Mouse (Mus musculus) heart, adult 2 months (tissue): ENCODE measurements around the gene Urm1. TPM values are rescaled to one million over a fixed set of nuclear protein-coding genes. Genes with fewer than 3 reads are reported as not detected.

Experiments used
- DNase-seq, 2 experiments: peaks; one replicate each; pipeline ENCODE4 v3.0.0; 2021
- H3K27ac ChIP-seq: fragments of 200-600 bp; 2 replicates; pipeline ENCODE4 v1.8.1; 2022
- H3K27me3 ChIP-seq: fragments of 200-500 bp; 2 replicates; pipeline ENCODE4 v1.6.1; 2012; ENCODE audit warnings: mild to moderate bottlenecking, low read length, inconsistent platforms, mixed read lengths; ENCODE audit not compliant: control insufficient read depth, insufficient read depth
- H3K36me3 ChIP-seq: fragments of 200-500 bp; 2 replicates; pipeline ENCODE4 v1.6.1; 2012; ENCODE audit warnings: low read length, inconsistent platforms; ENCODE audit not compliant: control insufficient read depth, insufficient read depth
- H3K4me1 ChIP-seq: fragments of 200-500 bp; 2 replicates; pipeline ENCODE4 v1.6.1; 2011; ENCODE audit warnings: low read length; ENCODE audit not compliant: control insufficient read depth, insufficient read depth
- H3K4me3 ChIP-seq: fragments of 200-600 bp; 2 replicates; pipeline ENCODE4 v1.8.1; 2022
- H3K79me2 ChIP-seq: fragments of 200-500 bp; replicated peaks from 2 replicates; pipeline ENCODE4 v1.6.1; 2012; ENCODE audit warnings: mild to moderate bottlenecking, inconsistent platforms, low read length, moderate library complexity, mixed read lengths; ENCODE audit not compliant: control insufficient read depth, insufficient read depth
- H3K9ac ChIP-seq: fragments of 200-500 bp; 2 replicates; pipeline ENCODE4 v1.6.1; 2012; ENCODE audit warnings: low read depth, mild to moderate bottlenecking, control low read depth, inconsistent platforms, low read length, mixed read lengths
- CTCF ChIP-seq: fragments of 200-600 bp; IDR thresholded peaks from 2 replicates; pipeline ENCODE4 v1.8.1; 2022; ENCODE audit warnings: antibody characterized with exemption, mild to moderate bottlenecking, moderate library complexity
- EP300 ChIP-seq: fragments of 200-500 bp; IDR thresholded peaks from 2 replicates; pipeline ENCODE4 v1.6.1; 2011; ENCODE audit warnings: low read depth, low read length, control low read depth; ENCODE audit not compliant: insufficient read depth
- POLR2A ChIP-seq: fragments of 200-500 bp; IDR thresholded peaks from 2 replicates; pipeline ENCODE4 v1.6.1; 2011; ENCODE audit warnings: mild to moderate bottlenecking, low read depth, low read length, control low read depth; ENCODE audit not compliant: insufficient read depth
- WGBS: fragments of 180-500 bp; shearing (Covaris S2); methylation state at CpG from one replicate; pipeline ENCODE4 v1.1.7; 2018; 5-methylcytosine and 5-hydroxymethylcytosine counted together
- intact Hi-C: fragments of 180-260 bp; cut with DNase I; formaldehyde crosslinking; loops from one replicate; pipeline ENCODE4 v1.15.1; 2025
- polyA plus RNA-seq: library from polyadenylated mRNA; depleted of rRNA; stranded (reverse); fragments of >200 nt; gene quantifications from 2 replicates; pipeline ENCODE4 v1.2.3, GENCODE M21; 2012
- total RNA-seq, 2 experiments: library from RNA; stranded (reverse); gene quantifications; 2 replicates each; pipeline ENCODE4 v1.2.3; 2021

Urm1 gene
- total and polyA plus RNA-seq, 3 experiments: 30.5 to 34.4 (median 31.7) TPM

DNA sequence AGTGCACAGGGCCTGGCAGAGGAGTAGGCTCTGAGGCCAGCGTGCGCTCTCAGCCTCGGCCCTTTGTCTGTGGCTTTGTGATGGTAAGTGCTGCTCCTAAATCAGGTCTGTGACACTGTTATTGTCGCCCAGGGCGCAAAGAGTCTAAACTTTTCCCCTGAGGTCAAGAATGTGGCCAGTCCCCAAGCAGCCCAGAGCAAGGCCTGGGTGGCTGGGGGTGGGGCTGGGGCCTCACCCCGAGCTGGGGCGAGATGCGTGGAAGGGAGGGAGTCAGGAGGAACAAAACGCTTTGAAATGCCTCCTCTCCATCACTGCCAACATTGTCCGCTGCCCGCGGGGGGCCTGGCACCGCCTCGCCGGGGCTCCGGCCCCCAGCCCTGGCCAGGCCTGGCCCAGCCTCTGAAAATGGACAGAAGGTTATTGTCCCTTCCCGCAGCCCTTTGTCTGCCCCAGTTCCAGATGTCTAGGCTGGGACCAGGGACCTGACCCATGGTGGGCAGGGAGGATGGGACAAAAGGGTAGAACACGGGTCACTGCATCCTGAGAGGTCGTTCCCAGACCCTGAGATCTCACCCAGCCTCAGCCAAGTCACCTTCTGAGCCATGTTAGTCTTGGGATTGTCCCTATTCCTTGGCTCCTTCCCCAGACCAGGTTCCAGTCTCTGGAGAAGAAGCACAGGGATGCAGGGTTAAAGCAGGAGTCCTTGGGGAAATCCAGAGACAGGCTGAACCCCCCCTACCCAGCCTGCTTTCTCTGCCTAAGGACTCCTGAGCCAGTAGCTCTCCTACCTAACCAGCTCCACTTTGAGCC is 36.8 kb downstream of the Urm1 start:
- Histone ChIP-seq H3K9ac (no peak overlapping the region), H3K4me3 (no peak overlapping the region), H3K27ac (no peak overlapping the region), H3K4me1 (no peaks in the 10 kb centered on the region), H3K36me3 (no peaks in the 10 kb centered on the region), H3K27me3 (no peaks in the 10 kb centered on the region), H3K79me2 (no peaks in the 10 kb centered on the region)
- WGBS: 52% methylated on average over 19 of the region's 19 CpGs
- intact Hi-C loops: no loop called here
- no peak for DNase-seq
- TF ChIP-seq CTCF: no peak
- TF ChIP-seq POLR2A: no peak
- TF ChIP-seq EP300: no peak

DNA sequence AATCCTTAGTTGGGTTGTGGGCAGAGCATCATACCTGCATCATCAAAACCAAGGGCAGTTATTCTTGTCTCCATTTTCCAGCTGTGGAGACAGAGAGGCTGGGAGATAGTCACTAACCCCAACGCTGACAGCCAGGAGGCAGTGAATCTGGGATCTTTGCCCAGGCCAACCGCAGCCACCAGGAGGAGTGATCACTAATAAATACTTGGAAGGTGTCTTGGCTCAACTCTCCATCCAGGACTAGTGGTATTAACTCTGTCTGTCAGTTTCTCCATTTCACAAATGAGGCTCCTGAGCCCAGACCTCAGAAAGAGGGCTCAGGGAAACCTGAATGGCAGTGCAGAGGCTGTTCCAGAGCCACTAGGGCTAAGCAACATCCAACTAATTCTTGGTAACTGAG is 37.5 kb downstream of the Urm1 start:
- H3K27ac ChIP-seq: no peak overlapping the region
- H3K27me3 ChIP-seq: no peaks in the 10 kb centered on the region
- no peak overlapping the region for H3K9ac ChIP-seq
- no peak for TF ChIP-seq POLR2A
- no peak for TF ChIP-seq CTCF
- TF ChIP-seq EP300: no peak
- DNase-seq: no peak
- H3K4me3 ChIP-seq: no peak overlapping the region
- H3K36me3 ChIP-seq: no peaks in the 10 kb centered on the region
- 11% methylated on average over 2 of the region's 2 CpGs for WGBS
- H3K4me1 ChIP-seq: no peaks in the 10 kb centered on the region
- H3K79me2 ChIP-seq: no peaks in the 10 kb centered on the region
- intact Hi-C loops: no loop called here

GRCm38 (mm10) chr2:29857967-29858366 is 38.1 kb downstream of the Urm1 start:
- no peaks in the 10 kb centered on the region for H3K79me2 ChIP-seq
- no peaks in the 10 kb centered on the region for H3K4me1 ChIP-seq
- DNase-seq: no peak
- intact Hi-C loops: loop anchor here (2.0 kb wide), 1 partner anchor 41 kb away; no protein-coding TSS in a partner anchor
- no peak overlapping the region for H3K27ac ChIP-seq
- no peak overlapping the region for H3K4me3 ChIP-seq
- TF ChIP-seq POLR2A (no peak), CTCF (no peak), EP300 (no peak)
- WGBS: 61% methylated on average over 5 of the region's 5 CpGs
- no peak overlapping the region for H3K9ac ChIP-seq
- no peaks in the 10 kb centered on the region for H3K27me3 ChIP-seq
- no peaks in the 10 kb centered on the region for H3K36me3 ChIP-seq

DNA sequence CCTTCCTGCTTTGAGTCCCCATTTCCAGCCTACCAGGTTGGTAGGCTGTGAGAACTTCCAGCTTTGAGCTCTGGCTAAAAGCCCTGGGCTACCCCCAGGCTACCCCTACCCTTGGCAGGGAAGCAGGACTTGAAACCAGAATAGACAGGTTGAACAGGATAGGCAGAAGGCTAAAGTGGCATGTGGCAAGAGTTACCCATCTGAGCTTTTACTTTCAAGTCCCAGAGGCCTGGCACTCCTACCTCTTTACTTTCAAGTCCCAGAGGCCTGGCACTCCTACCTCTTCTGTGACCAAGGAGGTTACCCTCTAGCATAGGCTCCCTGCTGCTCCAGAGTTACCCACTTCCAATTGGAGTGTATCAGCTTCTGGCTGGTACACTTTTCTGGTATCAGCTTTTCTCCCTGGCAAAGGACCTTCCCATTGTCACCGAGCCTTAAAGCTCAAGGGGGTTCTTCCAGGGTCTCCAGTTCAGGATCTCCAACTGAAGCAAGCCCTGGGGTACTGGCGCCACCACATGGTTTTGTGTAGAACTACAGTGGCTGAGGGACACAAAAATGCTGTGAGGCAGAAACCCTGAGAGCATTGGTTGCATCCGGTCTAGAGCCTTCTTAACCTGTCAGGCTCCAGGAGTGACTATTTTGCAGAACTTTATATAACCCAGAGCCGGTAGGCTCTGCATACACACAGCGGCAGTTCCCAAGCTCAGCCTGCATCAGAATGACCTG is 39.0 kb downstream of the Urm1 start:
- Histone ChIP-seq H3K79me2 (no peaks in the 10 kb centered on the region), H3K4me3 (no peak overlapping the region), H3K27ac (no peak overlapping the region), H3K4me1 (no peaks in the 10 kb centered on the region), H3K9ac (no peak overlapping the region), H3K36me3 (no peaks in the 10 kb centered on the region), H3K27me3 (no peaks in the 10 kb centered on the region)
- 0 out of 2 replicates have a peak, but pooled peaks have one; percentile 22 for TF ChIP-seq EP300
- TF ChIP-seq POLR2A: no peak
- peak; percentile 75 for TF ChIP-seq CTCF
- peak in 1 of 2 experiments; percentile 44 for DNase-seq
- intact Hi-C loops: loop anchor here (2.0 kb wide), 1 partner anchor 42 kb away; no protein-coding TSS in a partner anchor
- WGBS: 5% methylated on average over 5 of the region's 5 CpGs

DNA sequence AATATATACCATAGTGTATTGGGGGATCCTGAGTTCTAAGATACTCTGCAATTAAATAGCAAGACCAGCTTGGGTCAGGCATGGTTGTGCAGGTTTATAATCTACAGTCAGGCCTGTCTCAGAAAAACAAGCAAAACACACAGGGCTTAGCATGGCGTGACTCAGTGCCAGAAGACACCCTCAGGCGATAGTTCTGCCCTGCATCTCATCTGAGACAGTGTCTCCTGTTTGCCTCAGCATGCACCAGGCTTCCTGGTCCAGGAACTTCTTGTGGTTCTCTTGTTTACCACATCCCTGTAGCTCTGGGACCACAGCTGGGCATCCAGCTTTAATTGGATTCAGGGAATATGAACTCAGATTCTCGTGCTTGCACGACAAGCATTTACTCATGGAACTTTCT is 45.2 kb downstream of the Urm1 start:
- Histone ChIP-seq H3K36me3 (no peaks in the 10 kb centered on the region), H3K4me1 (no peaks in the 10 kb centered on the region), H3K4me3 (no peak overlapping the region), H3K27ac (no peak overlapping the region), H3K9ac (no peak overlapping the region), H3K79me2 (no peaks in the 10 kb centered on the region), H3K27me3 (no peaks in the 10 kb centered on the region)
- intact Hi-C loops: no loop called here
- TF ChIP-seq CTCF: no peak
- no peak for TF ChIP-seq POLR2A
- TF ChIP-seq EP300: no peak
- no peak for DNase-seq
- 77% methylated on average over 4 of the region's 4 CpGs for WGBS

DNA sequence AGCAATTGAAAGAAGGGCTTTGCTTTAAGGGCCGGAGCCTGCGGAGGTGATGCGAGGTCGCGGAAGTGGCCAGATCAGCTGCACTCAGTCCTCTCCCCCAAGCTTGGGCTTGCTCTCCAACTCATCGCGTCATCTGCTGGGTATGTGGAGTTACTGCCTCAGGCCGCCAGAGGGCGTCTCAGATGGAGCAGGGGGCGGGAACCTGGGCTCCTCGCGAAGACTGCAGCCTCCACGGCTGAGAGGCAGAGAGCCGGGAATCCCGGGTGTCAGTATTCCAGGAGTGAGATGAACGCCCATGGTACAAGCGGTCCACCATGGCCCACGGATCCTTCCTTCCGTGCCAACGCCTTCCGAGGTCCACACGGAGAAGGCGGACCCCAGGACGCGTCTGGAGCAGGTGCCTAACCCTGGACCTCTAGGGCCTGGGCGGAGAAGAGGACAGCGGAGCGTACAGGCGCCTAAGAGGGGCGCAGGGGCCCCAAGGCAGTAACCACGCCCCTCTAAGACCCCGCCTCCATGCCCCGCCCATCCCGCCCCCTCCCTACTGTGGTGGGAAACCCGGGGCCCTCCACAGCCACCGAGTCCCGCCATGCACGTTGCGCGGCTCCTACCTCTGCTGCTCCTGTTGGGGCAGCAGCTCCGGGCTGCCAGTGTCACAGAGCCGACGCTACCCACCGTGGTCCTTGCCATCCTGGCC is 49.2 kb downstream of the Urm1 start, which contains the start of gene Cercam:
Gene Cercam (plus strand): TSS at position 216 of the 697 bp plus-strand sequence.
- DNase-seq: peak; percentile 87
- WGBS: 1% methylated on average over 43 of the region's 44 CpGs
- intact Hi-C loops: loop anchor here (1.0 kb wide), 1 partner anchor 108 kb away; no protein-coding TSS in a partner anchor
- Histone ChIP-seq H3K27ac (peak within 1 kb of the TSS; percentile 57), H3K4me3 (peak within 1 kb of the TSS; percentile 59), H3K9ac (peak within 1 kb of the TSS; percentile 68), H3K79me2 (no peaks in the 10 kb centered on the region), H3K4me1 (no peaks in the 10 kb centered on the region), H3K36me3 (no peaks in the 10 kb centered on the region), H3K27me3 (no peaks in the 10 kb centered on the region)
- TF ChIP-seq CTCF (peak; percentile 99; the same call in 1 of the 2 replicates), EP300 (peak; percentile 81), POLR2A (0 out of 2 replicates have a peak, but pooled peaks have one; percentile 6)
